Mouse (Mus musculus): ENCODE data around the gene Snupn. TPM values are rescaled to one million over a fixed set of nuclear protein-coding genes. Genes with fewer than 3 reads are reported as not detected.
"Not testable (repeated sequence)": the region's sequence is repeated elsewhere in the genome, so short reads cannot be mapped to it uniquely, and the experiment has no call there.

Gene Snupn
- total RNA-seq, 2 experiments from 2014 or later, result 17.6 to 17.7 TPM

- intact Hi-C loops (cut with DNase I), result loop anchor here (2.0 to 5.0 kb wide), 2 partner anchors 44 to 78 kb away; partner anchors contain the start of genes Sin3a and Snupn
- peak; percentile 82 to 90 for DNase-seq (ENCODE audit: low spot score in 2 of 2)
These were observed 43.9 kb downstream of the Snupn start, which contains the start of gene Ptpn9 for GRCm38 (mm10) chr9:56994286-56995197. Ptpn9 (plus strand) TSS chr9:56994923.

- peak; percentile 37 to 67 for DNase-seq (ENCODE audit: low spot score in 2 of 2)
- intact Hi-C loops (cut with DNase I), result loop anchor here (2.0 to 5.0 kb wide), 2 partner anchors 45 to 77 kb away; partner anchors contain the start of genes Sin3a and Snupn
These were observed 44.7 kb downstream of the Snupn start for GRCm38 (mm10) chr9:56995198-56996027.

GRCm38 (mm10) chr9:56996028-56996346, 45.3 kb downstream of the Snupn start:
- DNase-seq (ENCODE audit: low spot score in 2 of 2), result peak; percentile 37 to 44
- intact Hi-C loops (cut with DNase I), result loop anchor here (5.0 kb wide), 1 partner anchor 76 kb away; the partner anchor contains the start of gene Sin3a

- DNase-seq (ENCODE audit: low spot score in 2 of 2), result not testable (repeated sequence)
- intact Hi-C loops (cut with DNase I), result loop anchor here (5.0 kb wide), 1 partner anchor 75 kb away; the partner anchor contains the start of gene Sin3a
These were observed 46.5 kb downstream of the Snupn start for GRCm38 (mm10) chr9:56997206-56997605.

- intact Hi-C loops (cut with DNase I), result no loop called here
- no peak for DNase-seq (ENCODE audit: low spot score in 2 of 2)
These were observed 52.3 kb downstream of the Snupn start for GRCm38 (mm10) chr9:57003011-57003410.

GRCm38 (mm10) chr9:57012393-57012792, 61.7 kb downstream of the Snupn start:
- intact Hi-C loops (cut with DNase I), result no loop called here
- no peak for DNase-seq (ENCODE audit: low spot score in 2 of 2)

- no peak for DNase-seq (ENCODE audit: low spot score in 2 of 2)
- intact Hi-C loops (cut with DNase I), result no loop called here
These were observed 62.2 kb downstream of the Snupn start for GRCm38 (mm10) chr9:57012895-57013294.

- intact Hi-C loops (cut with DNase I), result no loop called here
- no peak for DNase-seq (ENCODE audit: low spot score in 2 of 2)
These were observed 63.1 kb downstream of the Snupn start for GRCm38 (mm10) chr9:57013756-57014155.

- intact Hi-C loops (cut with DNase I), result no loop called here
- DNase-seq (ENCODE audit: low spot score in 2 of 2), result peak in 1 of 2 experiments; percentile 9
These were observed 64.1 kb downstream of the Snupn start for GRCm38 (mm10) chr9:57014766-57015165.

- intact Hi-C loops (cut with DNase I), result no loop called here
These were observed 67.0 kb downstream of the Snupn start for GRCm38 (mm10) chr9:57017631-57018030.

GRCm38 (mm10) chr9:57031756-57032155, 81.1 kb downstream of the Snupn start:
- peak; percentile 24 to 88 for DNase-seq (ENCODE audit: low spot score in 2 of 2)

More at GRCm38 (mm10) chr9:57017631-57018030, 67.0 kb downstream of the Snupn start:
- no peak for DNase-seq (ENCODE audit: low spot score in 2 of 2)

More at GRCm38 (mm10) chr9:57031756-57032155, 81.1 kb downstream of the Snupn start:
- intact Hi-C loops (cut with DNase I), result loop anchor here (5.0 kb wide), 1 partner anchor 69 kb away; no protein-coding TSS in a partner anchor

Other genes starting within 250 kb of the Snupn start
- 100 to 1,000 TPM; 486 to 559 TPM for gene Lingo1, start 154.4 kb upstream of the Snupn start, total RNA-seq (2021)
- not detected for gene Odf3l1, start 86.2 kb upstream of the Snupn start, total RNA-seq (2021)
- 10 to 100 TPM; 17.2 to 18.5 TPM for gene Cspg4, start 85.8 kb upstream of the Snupn start, total RNA-seq (2021)
- gene Snx33, start 22.5 kb upstream of the Snupn start, total RNA-seq (2021), result 1 to 10 TPM; 6.7 to 7.6 TPM
- 10 to 100 TPM; 47.5 to 59.8 TPM for gene Imp3, start 13.4 kb upstream of the Snupn start, total RNA-seq (2021)
- 10 to 100 TPM; 26.7 to 29.0 TPM for gene Ptpn9, start 44.0 kb downstream of the Snupn start, total RNA-seq (2021)
- gene Sin3a, start 121.2 kb downstream of the Snupn start, total RNA-seq (2021), result 10 to 100 TPM; 35.2 to 44.6 TPM
- gene Man2c1, start 179.8 kb downstream of the Snupn start, total RNA-seq (2021), result 100 to 1,000 TPM; 107 to 142 TPM
- 10 to 100 TPM in 1 of 2 experiments, 1 to 10 TPM in 1; 8.8 to 10.6 TPM for gene Neil1, start 197.4 kb downstream of the Snupn start, total RNA-seq (2021)
- 10 to 100 TPM; 85.5 to 86.4 TPM for gene Commd4, start 207.5 kb downstream of the Snupn start, total RNA-seq (2021)

Measured in left cerebral cortex, postnatal 25 days (tissue).